Mouse (Mus musculus) lung, postnatal 0 days (tissue): ENCODE results near the gene Fam189a1.

Experiments
- CTCF ChIP-seq: IDR thresholded peaks from 2 replicates; pipeline ENCODE4 v1.5.1; 2016; ENCODE audit warnings: antibody characterized with exemption, mild to moderate bottlenecking
- EP300 ChIP-seq: IDR thresholded peaks from 2 replicates; pipeline ENCODE4 v1.6.1; 2016; ENCODE audit warnings: antibody characterized with exemption, mild to moderate bottlenecking, control low read depth

DNA sequence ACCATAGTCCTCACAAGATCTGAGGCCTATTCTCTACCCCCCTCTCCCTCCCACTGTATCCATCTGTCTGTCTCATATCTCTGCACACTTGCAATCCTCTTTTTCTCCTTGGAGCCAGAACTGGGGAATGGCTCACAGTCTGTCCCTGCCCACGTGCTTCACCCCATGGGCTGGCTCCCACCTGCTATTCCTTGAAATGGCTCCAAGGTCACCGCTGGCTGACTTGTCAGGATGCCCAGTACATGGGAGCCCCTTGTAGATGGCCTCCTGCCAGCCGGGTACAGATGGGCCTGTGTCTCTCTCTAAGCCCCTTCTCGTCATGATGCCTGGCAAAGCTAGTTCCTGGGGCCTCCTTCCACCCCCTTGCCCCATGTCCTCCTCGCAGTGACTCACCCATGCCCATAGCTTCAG is 428.2 kb downstream of the Fam189a1 start:
- TF ChIP-seq CTCF: no peak
- no peak for TF ChIP-seq EP300
